Mouse (Mus musculus) T-cell, adult 66 days (primary cell): ENCODE measurements around the gene Olfr846. TPM values are rescaled to one million over a fixed set of nuclear protein-coding genes. Genes with fewer than 3 reads are reported as not detected.

ENCODE experiments used
- total RNA-seq, 2 experiments: library from RNA; stranded (reverse); gene quantifications; 3 replicates in 1 of 2; 4 replicates in 1 of 2; pipeline ENCODE4 v1.2.4; 2023

Gene Olfr846
- total RNA-seq: not detected

GRCm38 (mm10) chr9:19363905-19364304, at the start of gene Olfr846:
TSS of gene Olfr846 (minus strand) at chr9:19364005.

GRCm38 (mm10) chr9:19378569-19378968, 14.8 kb upstream of the Olfr846 start, which contains the start of gene Olfr847:
TSS of gene Olfr847 (minus strand) at chr9:19378669.

GRCm38 (mm10) chr9:19336157-19336556, 27.6 kb downstream of the Olfr846 start, which contains the start of gene Olfr845:
TSS of gene Olfr845 (plus strand) at chr9:19336457.

GRCm38 (mm10) chr9:19316047-19316446, 47.8 kb downstream of the Olfr846 start, which contains the start of gene Olfr844:
TSS of gene Olfr844 (plus strand) at chr9:19316347.

Other genes starting within 250 kb of the Olfr846 start
- gene Olfr836, start 243.6 kb downstream of the Olfr846 start, total RNA-seq: not detected
- gene Olfr837, start 227.7 kb downstream of the Olfr846 start, total RNA-seq: not detected
- not detected for gene Olfr839-ps1, start 186.7 kb downstream of the Olfr846 start, total RNA-seq
- not detected for gene Olfr843, start 112.0 kb downstream of the Olfr846 start, total RNA-seq
- not detected for gene Olfr844, start 47.7 kb downstream of the Olfr846 start, total RNA-seq
- not detected for gene Olfr845, start 27.5 kb downstream of the Olfr846 start, total RNA-seq
- gene Olfr847, start 14.7 kb upstream of the Olfr846 start, total RNA-seq: not detected
- not detected for gene Olfr849, start 76.3 kb upstream of the Olfr846 start, total RNA-seq
- not detected for gene Olfr850, start 114.2 kb upstream of the Olfr846 start, total RNA-seq
- not detected for gene Olfr851, start 129.3 kb upstream of the Olfr846 start, total RNA-seq
- gene Olfr853, start 177.1 kb upstream of the Olfr846 start, total RNA-seq: not detected
- not detected for gene Olfr854, start 203.4 kb upstream of the Olfr846 start, total RNA-seq
- gene Olfr855, start 218.6 kb upstream of the Olfr846 start, total RNA-seq: not detected